Mouse (Mus musculus) kidney, adult 18-20 months (tissue): ENCODE results near the gene Polr3b.

Experiments used
- DNase-seq: peaks from one replicate; pipeline ENCODE4 v3.0.0; 2021

Polr3b gene

GRCm38 (mm10) chr10:84711940-84712339, 89.8 kb downstream of the Polr3b start:
- DNase-seq, result no peak

- peak; percentile 49 for DNase-seq
Measured at GRCm38 (mm10) chr10:84712532-84712931, 90.4 kb downstream of the Polr3b start.

- no peak for DNase-seq
Measured at GRCm38 (mm10) chr10:84713043-84713442, 91.0 kb downstream of the Polr3b start.

- no peak for DNase-seq
Measured at GRCm38 (mm10) chr10:84715639-84716038, 93.5 kb downstream of the Polr3b start.

GRCm38 (mm10) chr10:84716581-84716980, 94.5 kb downstream of the Polr3b start:
- no peak for DNase-seq

- DNase-seq, result no peak
Measured at GRCm38 (mm10) chr10:84722711-84723110, 100.6 kb downstream of the Polr3b start.

- no peak for DNase-seq
Measured at GRCm38 (mm10) chr10:84727005-84727404, 104.9 kb downstream of the Polr3b start.

- no peak for DNase-seq
Measured at GRCm38 (mm10) chr10:84727760-84728159, 105.7 kb downstream of the Polr3b start.

GRCm38 (mm10) chr10:84730078-84730477, 108.0 kb downstream of the Polr3b start:
- DNase-seq, result no peak

GRCm38 (mm10) chr10:84730956-84731355, 108.9 kb downstream of the Polr3b start:
- no peak for DNase-seq

- DNase-seq, result no peak
Measured at GRCm38 (mm10) chr10:84733511-84733910, 111.4 kb downstream of the Polr3b start.

GRCm38 (mm10) chr10:84754851-84755785, 133.0 kb downstream of the Polr3b start:
- DNase-seq, result no peak

- no peak for DNase-seq
Measured at GRCm38 (mm10) chr10:84755786-84756203, 133.7 kb downstream of the Polr3b start, which contains the start of gene Rfx4. TSS of gene Rfx4 (plus strand) at chr10:84756062.

GRCm38 (mm10) chr10:84756435-84757095, 134.5 kb downstream of the Polr3b start:
- no peak for DNase-seq

GRCm38 (mm10) chr10:84757426-84758199, 135.5 kb downstream of the Polr3b start:
- peak; percentile 48 for DNase-seq

GRCm38 (mm10) chr10:84758200-84758468, 136.0 kb downstream of the Polr3b start:
- DNase-seq, result no peak

GRCm38 (mm10) chr10:84758483-84759431, 136.7 kb downstream of the Polr3b start:
- no peak for DNase-seq

GRCm38 (mm10) chr10:84759511-84760117, 137.5 kb downstream of the Polr3b start:
- no peak for DNase-seq

GRCm38 (mm10) chr10:84760118-84761111, 138.3 kb downstream of the Polr3b start:
- no peak for DNase-seq

GRCm38 (mm10) chr10:84768766-84769165, 146.7 kb downstream of the Polr3b start:
- DNase-seq, result no peak
